Mouse (Mus musculus) liver, adult 2 months (tissue): ENCODE measurements around the gene Srp72. TPM values are rescaled to one million over a fixed set of nuclear protein-coding genes. Genes with fewer than 3 reads are reported as not detected.

Experiments used
- DNase-seq: peaks from one replicate; pipeline ENCODE4 v3.0.0-alpha.2; 2011; ENCODE audit warnings: low read depth, low spot score; ENCODE audit errors: extremely low read depth
- H3K27ac ChIP-seq: fragments of 200-500 bp; replicated peaks from 2 replicates; pipeline ENCODE4 v1.5.1; 2012; ENCODE audit warnings: low read depth, mild to moderate bottlenecking, control low read depth, inconsistent platforms, low read length; ENCODE audit not compliant: insufficient read depth
- H3K27me3 ChIP-seq: fragments of 200-500 bp; 2 replicates; pipeline ENCODE4 v1.6.1; 2012; ENCODE audit warnings: mild to moderate bottlenecking, moderate library complexity, low read length, inconsistent platforms; ENCODE audit not compliant: control insufficient read depth, insufficient read depth
- H3K36me3 ChIP-seq: fragments of 200-500 bp; 2 replicates; pipeline ENCODE4 v1.6.1; 2012; ENCODE audit warnings: low read length, inconsistent platforms; ENCODE audit not compliant: control insufficient read depth, insufficient read depth
- H3K4me1 ChIP-seq: fragments of 200-500 bp; 2 replicates; pipeline ENCODE4 v1.6.1; 2011; ENCODE audit warnings: low read length; ENCODE audit not compliant: control insufficient read depth, insufficient read depth
- H3K4me3 ChIP-seq: fragments of 200-500 bp; 2 replicates; pipeline ENCODE4 v1.5.1; 2011; ENCODE audit warnings: low read depth, mild to moderate bottlenecking, control low read depth, low read length, moderate library complexity; ENCODE audit not compliant: insufficient read depth
- H3K79me2 ChIP-seq: fragments of 200-500 bp; 2 replicates; pipeline ENCODE4 v1.6.1; 2012; ENCODE audit warnings: inconsistent platforms, mild to moderate bottlenecking, low read length, moderate library complexity; ENCODE audit not compliant: control insufficient read depth, insufficient read depth
- H3K9ac ChIP-seq: fragments of 200-500 bp; 2 replicates; pipeline ENCODE4 v1.6.1; 2012; ENCODE audit warnings: low read depth, mild to moderate bottlenecking, control low read depth, inconsistent platforms, low read length
- CTCF ChIP-seq: fragments of 200-500 bp; IDR thresholded peaks from 2 replicates; pipeline ENCODE4 v1.5.1; 2011; ENCODE audit warnings: low read depth, low read length, control low read depth
- POLR2A ChIP-seq: fragments of 200-500 bp; IDR thresholded peaks from 2 replicates; pipeline ENCODE4 v1.6.1; 2011; ENCODE audit warnings: low read length, control low read depth; ENCODE audit not compliant: insufficient read depth; ENCODE audit errors: extremely low read depth
- WGBS: fragments of 180-500 bp; shearing (Covaris S2); methylation state at CpG from one replicate; pipeline ENCODE4 v1.1.7; 2018; 5-methylcytosine and 5-hydroxymethylcytosine counted together
- polyA plus RNA-seq: library from polyadenylated mRNA; depleted of rRNA; stranded (reverse); fragments of >200 nt; gene quantifications from 2 replicates; pipeline ENCODE4 v1.2.3, GENCODE M21; 2012; rRNA removed
- total RNA-seq: library from RNA; depleted of rRNA; stranded (reverse); fragments of >200 nt; gene quantifications from 2 replicates; pipeline ENCODE4 v1.2.3, GENCODE M21; 2014; rRNA removed

The Srp72 gene
- total RNA-seq (43.4 and 43.5 TPM in 2 replicates), polyA plus RNA-seq (18.4 and 23.1 TPM in 2 replicates)

GRCm38 (mm10) chr5:76974554-76975285, at the start of gene Srp72:
Srp72 (plus strand) TSS chr5:76974683.
- WGBS, result under 1% methylated on average over 60 of the region's 60 CpGs
- TF ChIP-seq CTCF (no peak), POLR2A (0 out of 2 replicates have a peak, but pooled peaks have one; percentile 30)
- H3K9ac ChIP-seq, result peak within 1 kb of the TSS; percentile 98
- peak within 1 kb of the TSS; percentile 99 for H3K4me3 ChIP-seq
- peaks cover 9% of the 10 kb centered on the region for H3K4me1 ChIP-seq
- no peaks in the 10 kb centered on the region for H3K27me3 ChIP-seq
- peak; percentile 72 for DNase-seq
- peak within 1 kb of the TSS; percentile 100 for H3K27ac ChIP-seq
- peaks cover 23% of the 10 kb centered on the region for H3K36me3 ChIP-seq
- H3K79me2 ChIP-seq, result peaks cover 6% of the 10 kb centered on the region; the same call in 1 of the 2 replicates

- Histone ChIP-seq H3K36me3 (peaks cover 12% of the 10 kb centered on the region), H3K4me3 (no peak overlapping the region), H3K4me1 (peaks cover 6% of the 10 kb centered on the region), H3K9ac (no peak overlapping the region), H3K27me3 (no peaks in the 10 kb centered on the region), H3K79me2 (peaks cover 11% of the 10 kb centered on the region; the same call in 1 of the 2 replicates), H3K27ac (no peak overlapping the region)
- TF ChIP-seq POLR2A, result no peak
- no peak for TF ChIP-seq CTCF
- WGBS, result 81% methylated on average over 16 of the region's 16 CpGs
- peak; percentile 29 for DNase-seq
Measured at GRCm38 (mm10) chr5:76928124-76928832, 46.2 kb upstream of the Srp72 start.

DNA sequence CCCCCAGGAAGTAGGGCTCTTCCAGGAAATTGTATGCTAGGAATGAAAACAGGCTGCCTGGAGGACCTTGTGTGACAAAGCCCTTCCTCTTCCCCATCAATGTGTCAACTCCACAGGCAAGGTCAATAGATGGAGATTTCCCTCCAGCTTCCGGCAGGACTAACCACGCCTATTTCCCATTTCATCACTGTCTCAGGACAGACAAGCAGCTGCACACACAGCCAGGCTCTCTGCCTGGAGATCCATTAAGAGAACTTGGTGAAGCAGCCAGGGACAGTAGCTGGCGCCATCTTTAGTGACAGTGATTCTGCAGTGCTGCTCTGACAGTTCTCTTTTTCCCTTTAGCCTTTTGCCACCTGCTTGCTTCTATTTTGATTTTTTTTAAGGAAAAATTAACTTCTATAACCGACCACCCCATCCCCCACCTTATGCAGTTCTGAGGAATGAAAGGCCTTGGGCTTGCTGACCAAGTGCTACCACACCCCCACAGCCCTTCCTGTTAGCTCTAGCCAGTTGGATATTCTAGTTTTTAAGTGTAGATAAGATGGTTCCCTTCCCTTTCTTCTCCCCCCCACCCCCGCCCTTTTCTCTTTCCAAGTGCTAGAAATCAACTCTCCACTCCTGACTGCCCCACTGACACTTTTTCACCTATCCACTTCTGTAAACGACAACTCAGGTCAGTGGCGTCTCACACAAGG, 45.2 kb upstream of the Srp72 start:
- H3K4me3 ChIP-seq, result no peak overlapping the region
- peak overlapping the region; percentile 44 for H3K27ac ChIP-seq
- H3K27me3 ChIP-seq, result no peaks in the 10 kb centered on the region
- H3K79me2 ChIP-seq, result peaks cover 11% of the 10 kb centered on the region; the same call in 1 of the 2 replicates
- TF ChIP-seq POLR2A (no peak), CTCF (no peak)
- peaks cover 12% of the 10 kb centered on the region for H3K36me3 ChIP-seq
- peak; percentile 60 for DNase-seq
- H3K9ac ChIP-seq, result no peak overlapping the region
- WGBS, result 53% methylated on average over 7 of the region's 7 CpGs
- H3K4me1 ChIP-seq, result peaks cover 5% of the 10 kb centered on the region

DNA sequence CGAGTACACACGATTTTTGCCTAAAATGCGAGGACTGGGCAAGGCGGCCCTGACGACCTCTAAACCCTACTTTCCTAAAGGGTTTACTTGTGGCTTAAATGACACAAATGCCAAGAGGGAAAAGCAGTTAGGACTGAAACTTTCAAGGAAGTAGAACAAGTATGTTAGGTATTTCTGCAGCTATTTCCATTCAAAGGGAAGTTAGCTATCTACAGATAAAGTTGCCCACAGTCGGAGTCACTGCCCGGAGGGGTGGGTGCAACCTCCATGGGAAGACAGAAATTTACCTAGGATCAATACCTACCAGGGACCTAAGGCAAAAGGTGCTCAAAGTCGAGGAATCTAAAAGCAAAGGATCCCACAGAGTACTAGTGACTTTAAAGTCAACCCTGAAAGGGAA, 34.8 kb upstream of the Srp72 start:
- Histone ChIP-seq H3K4me1 (peaks cover 16% of the 10 kb centered on the region), H3K9ac (no peak overlapping the region), H3K27me3 (no peaks in the 10 kb centered on the region), H3K27ac (no peak overlapping the region), H3K36me3 (no peaks in the 10 kb centered on the region), H3K4me3 (no peak overlapping the region), H3K79me2 (peaks cover 14% of the 10 kb centered on the region; the same call in 1 of the 2 replicates)
- no peak for TF ChIP-seq POLR2A
- TF ChIP-seq CTCF, result no peak
- 89% methylated on average over 8 of the region's 8 CpGs for WGBS
- no peak for DNase-seq

DNA sequence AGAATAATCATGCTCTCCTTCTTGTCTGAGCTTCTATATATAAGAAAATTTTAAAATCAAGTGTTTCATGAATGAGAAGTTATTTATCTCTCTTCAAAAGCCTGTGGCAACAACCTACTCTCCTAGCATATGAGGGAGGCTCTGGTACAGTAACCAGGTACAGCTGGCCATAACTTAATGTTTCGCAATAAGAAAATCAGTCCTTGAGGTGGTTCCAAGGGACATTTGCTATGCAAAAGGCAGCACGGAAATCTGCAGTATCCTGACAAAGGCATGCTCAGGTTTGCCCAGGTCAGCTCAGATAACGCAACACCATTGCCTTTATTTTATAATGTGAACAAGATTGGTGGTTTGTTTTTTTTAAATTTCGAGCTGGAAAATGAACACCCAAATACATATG, 32.5 kb upstream of the Srp72 start:
- Histone ChIP-seq H3K27ac (no peak overlapping the region), H3K4me1 (peaks cover 18% of the 10 kb centered on the region), H3K9ac (no peak overlapping the region), H3K79me2 (peaks cover 22% of the 10 kb centered on the region; the same call in 1 of the 2 replicates), H3K4me3 (no peak overlapping the region), H3K27me3 (no peaks in the 10 kb centered on the region), H3K36me3 (peaks cover 2% of the 10 kb centered on the region; the same call in 1 of the 2 replicates)
- no peak for TF ChIP-seq CTCF
- no peak for TF ChIP-seq POLR2A
- peak; percentile 87 for DNase-seq
- 28% methylated on average over 4 of the region's 4 CpGs for WGBS
